Mouse (Mus musculus): ENCODE data around the gene Sgip1. TPM values are rescaled to one million over a fixed set of nuclear protein-coding genes. Genes with fewer than 3 reads are reported as not detected.
A peak's percentile ranks its signal among the peaks of the same experiment; 100 is the strongest.

Gene Sgip1
- polyA plus RNA-seq, 1 experiment from 2014 or later = 69.5 TPM

- Histone ChIP-seq H3K36me3 (no peaks in the 10 kb centered on the region; the same call in 1 of the 2 replicates), H3K9ac (no peak overlapping the region), H3K27me3 (no peaks in the 10 kb centered on the region), H3K4me2 (no peak overlapping the region), H3K27ac (replicated peaks) (no peak overlapping the region), H3K4me1 (replicated peaks) (peaks cover 8% of the 10 kb centered on the region; the same call in 1 of the 2 replicates), H3K9me3 (no peaks in the 10 kb centered on the region), H3K4me3 (no peak overlapping the region)
- 80% methylated on average over 5 of the region's 5 CpGs for WGBS
- no peak for ATAC-seq (ENCODE audit: low FRiP score, low read depth)
Observed at GRCm38 (mm10) chr4:102852808-102853207, 111.7 kb downstream of the Sgip1 start.

- Histone ChIP-seq H3K27me3 (no peaks in the 10 kb centered on the region), H3K4me2 (no peak overlapping the region), H3K36me3 (no peaks in the 10 kb centered on the region; the same call in 1 of the 2 replicates), H3K27ac (replicated peaks) (no peak overlapping the region), H3K9me3 (no peaks in the 10 kb centered on the region), H3K4me1 (replicated peaks) (peaks cover 8% of the 10 kb centered on the region; the same call in 1 of the 2 replicates), H3K9ac (no peak overlapping the region), H3K4me3 (no peak overlapping the region)
- ATAC-seq (ENCODE audit: low FRiP score, low read depth) = no peak
- 81% methylated on average over 9 of the region's 9 CpGs for WGBS
Observed at GRCm38 (mm10) chr4:102853330-102854022, 112.4 kb downstream of the Sgip1 start.

GRCm38 (mm10) chr4:102854928-102855892 lies 114.1 kb downstream of the Sgip1 start:
- Histone ChIP-seq H3K27ac (replicated peaks) (no peak overlapping the region), H3K9me3 (no peaks in the 10 kb centered on the region)

GRCm38 (mm10) chr4:102856086-102856485 lies 115.0 kb downstream of the Sgip1 start:
- no peaks in the 10 kb centered on the region for H3K9me3 ChIP-seq
- no peak overlapping the region for H3K27ac ChIP-seq (replicated peaks)
- no peak overlapping the region for H3K4me3 ChIP-seq
- H3K9ac ChIP-seq = no peak overlapping the region
- no peaks in the 10 kb centered on the region for H3K27me3 ChIP-seq
- peaks cover 8% of the 10 kb centered on the region; the same call in 1 of the 2 replicates for H3K4me1 ChIP-seq (replicated peaks)
- no peaks in the 10 kb centered on the region; the same call in 1 of the 2 replicates for H3K36me3 ChIP-seq
- ATAC-seq (ENCODE audit: low FRiP score, low read depth) = no peak
- WGBS = 32% methylated on average over 7 of the region's 7 CpGs
- H3K4me2 ChIP-seq = no peak overlapping the region

More at GRCm38 (mm10) chr4:102854928-102855892, 114.1 kb downstream of the Sgip1 start:
- WGBS = 43% methylated on average over 10 of the region's 10 CpGs
- no peaks in the 10 kb centered on the region; the same call in 1 of the 2 replicates for H3K36me3 ChIP-seq
- H3K4me1 ChIP-seq (replicated peaks) = peaks cover 8% of the 10 kb centered on the region; the same call in 1 of the 2 replicates
- no peak overlapping the region for H3K4me2 ChIP-seq
- peak; percentile 48; the same call in 1 of the 2 replicates for ATAC-seq (ENCODE audit: low FRiP score, low read depth)
- no peak overlapping the region for H3K4me3 ChIP-seq
- no peaks in the 10 kb centered on the region for H3K27me3 ChIP-seq
- H3K9ac ChIP-seq = no peak overlapping the region

- ATAC-seq (ENCODE audit: low FRiP score, low read depth) = no peak
- Histone ChIP-seq H3K27ac (replicated peaks) (no peak overlapping the region), H3K9me3 (no peaks in the 10 kb centered on the region), H3K4me2 (no peak overlapping the region), H3K4me3 (no peak overlapping the region), H3K9ac (no peak overlapping the region), H3K4me1 (replicated peaks) (peaks cover 8% of the 10 kb centered on the region; the same call in 1 of the 2 replicates), H3K36me3 (no peaks in the 10 kb centered on the region; the same call in 1 of the 2 replicates), H3K27me3 (no peaks in the 10 kb centered on the region)
- WGBS = 94% methylated on average over 15 of the region's 15 CpGs
Observed at GRCm38 (mm10) chr4:102859259-102860194, 118.4 kb downstream of the Sgip1 start.

- 65% methylated on average over 15 of the region's 15 CpGs for WGBS
- Histone ChIP-seq H3K36me3 (peaks cover 4% of the 10 kb centered on the region), H3K27me3 (no peaks in the 10 kb centered on the region), H3K9ac (no peak overlapping the region), H3K4me1 (replicated peaks) (no peaks in the 10 kb centered on the region), H3K27ac (replicated peaks) (no peak overlapping the region), H3K4me3 (no peak overlapping the region), H3K9me3 (no peaks in the 10 kb centered on the region), H3K4me2 (no peak overlapping the region)
- peak; percentile 42; the same call in 1 of the 2 replicates for ATAC-seq (ENCODE audit: low FRiP score, low read depth)
Observed at GRCm38 (mm10) chr4:102862751-102863710, 121.9 kb downstream of the Sgip1 start.

GRCm38 (mm10) chr4:102866531-102866930 lies 125.4 kb downstream of the Sgip1 start:
- 92% methylated on average over 3 of the region's 3 CpGs for WGBS
- H3K9ac ChIP-seq = no peak overlapping the region
- H3K4me2 ChIP-seq = no peak overlapping the region
- peaks cover 4% of the 10 kb centered on the region for H3K36me3 ChIP-seq
- no peaks in the 10 kb centered on the region for H3K4me1 ChIP-seq (replicated peaks)
- H3K27ac ChIP-seq (replicated peaks) = no peak overlapping the region
- no peaks in the 10 kb centered on the region for H3K27me3 ChIP-seq
- H3K4me3 ChIP-seq = no peak overlapping the region
- no peak for ATAC-seq (ENCODE audit: low FRiP score, low read depth)
- no peaks in the 10 kb centered on the region for H3K9me3 ChIP-seq

- H3K36me3 ChIP-seq = peaks cover 33% of the 10 kb centered on the region
- WGBS = 49% methylated on average over 4 of the region's 4 CpGs
- H3K27ac ChIP-seq (replicated peaks) = peak overlapping the region; percentile 59; the same call in 1 of the 2 replicates
- H3K9me3 ChIP-seq = no peaks in the 10 kb centered on the region
- no peaks in the 10 kb centered on the region for H3K27me3 ChIP-seq
- no peak overlapping the region for H3K4me3 ChIP-seq
- H3K9ac ChIP-seq = no peak overlapping the region
- H3K4me1 ChIP-seq (replicated peaks) = no peaks in the 10 kb centered on the region
- peak; percentile 27; the same call in 1 of the 2 replicates for ATAC-seq (ENCODE audit: low FRiP score, low read depth)
- H3K4me2 ChIP-seq = no peak overlapping the region
Observed at GRCm38 (mm10) chr4:102871274-102871673, 130.2 kb downstream of the Sgip1 start.

- Histone ChIP-seq H3K27me3 (no peaks in the 10 kb centered on the region), H3K36me3 (no peaks in the 10 kb centered on the region), H3K4me3 (no peak overlapping the region), H3K4me2 (no peak overlapping the region), H3K9ac (no peak overlapping the region), H3K9me3 (no peaks in the 10 kb centered on the region), H3K4me1 (replicated peaks) (no peaks in the 10 kb centered on the region), H3K27ac (replicated peaks) (no peak overlapping the region)
- no peak for ATAC-seq (ENCODE audit: low FRiP score, low read depth)
- 94% methylated on average over 3 of the region's 3 CpGs for WGBS
Observed at GRCm38 (mm10) chr4:102883142-102883541, 142.0 kb downstream of the Sgip1 start.

- 92% methylated on average over 4 of the region's 4 CpGs for WGBS
Observed at GRCm38 (mm10) chr4:102884228-102884627, 143.1 kb downstream of the Sgip1 start.

More at GRCm38 (mm10) chr4:102884228-102884627, 143.1 kb downstream of the Sgip1 start:
- Histone ChIP-seq H3K9ac (no peak overlapping the region), H3K27me3 (no peaks in the 10 kb centered on the region), H3K27ac (replicated peaks) (no peak overlapping the region), H3K4me3 (no peak overlapping the region), H3K4me2 (no peak overlapping the region), H3K4me1 (replicated peaks) (no peaks in the 10 kb centered on the region), H3K9me3 (no peaks in the 10 kb centered on the region), H3K36me3 (no peaks in the 10 kb centered on the region)
- ATAC-seq (ENCODE audit: low FRiP score, low read depth) = no peak
